Mouse (Mus musculus): ENCODE results near the gene Serpinb1a. TPM values are rescaled to one million over a fixed set of nuclear protein-coding genes. Genes with fewer than 3 reads are reported as not detected.

Gene Serpinb1a
- polyA plus RNA-seq, 1 experiment from 2014 or later = 670 TPM

DNA sequence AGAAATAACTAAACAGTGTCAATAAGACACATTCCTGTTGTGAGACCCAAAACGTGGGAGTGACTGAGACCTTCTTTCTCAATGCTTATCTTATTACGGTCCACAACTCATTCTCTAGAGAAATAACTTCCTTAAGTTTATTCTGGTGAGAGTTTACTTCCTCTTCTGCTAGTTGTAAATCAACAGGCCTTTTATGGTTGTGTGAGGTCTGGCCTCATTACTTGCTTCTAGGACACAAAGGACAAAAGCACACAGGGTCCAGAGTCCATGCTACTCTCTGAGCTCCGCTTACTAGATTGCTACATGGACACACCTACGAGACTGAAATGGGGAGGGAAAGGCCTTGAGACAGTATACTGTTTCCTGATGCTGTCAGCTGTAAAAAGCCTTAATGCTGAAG is 1.9 kb downstream of the Serpinb1a start:
- Histone ChIP-seq H3K4me3 (ENCODE audit: low read depth, low read length) (peak overlapping the region; percentile 44), H3K4me1 (replicated peaks; ENCODE audit: control insufficient read depth, insufficient read depth, low read length) (peaks cover 8% of the 10 kb centered on the region), H3K9ac (ENCODE audit: low read depth, low read length) (0 out of 2 replicates have a peak overlapping the region, but pooled peaks have one; percentile 53), H3K27ac (ENCODE audit: low read depth, low read length) (peak overlapping the region; percentile 95), H3K9me3 (ENCODE audit: control insufficient read depth) (no peaks in the 10 kb centered on the region), H3K27me3 (replicated peaks; ENCODE audit: control insufficient read depth, insufficient read depth, low read length) (no peaks in the 10 kb centered on the region), H3K36me3 (ENCODE audit: control insufficient read depth, insufficient read depth) (peaks cover 27% of the 10 kb centered on the region), H3K4me2 (replicated peaks; ENCODE audit: low read depth) (peak overlapping the region; percentile 68)
- no peak for TF ChIP-seq CTCF (IDR thresholded peaks at IDR 0.05; ENCODE audit: low read depth)
- WGBS = 6% methylated on average over 4 of the region's 4 CpGs
- peak; percentile 92 for ATAC-seq

DNA sequence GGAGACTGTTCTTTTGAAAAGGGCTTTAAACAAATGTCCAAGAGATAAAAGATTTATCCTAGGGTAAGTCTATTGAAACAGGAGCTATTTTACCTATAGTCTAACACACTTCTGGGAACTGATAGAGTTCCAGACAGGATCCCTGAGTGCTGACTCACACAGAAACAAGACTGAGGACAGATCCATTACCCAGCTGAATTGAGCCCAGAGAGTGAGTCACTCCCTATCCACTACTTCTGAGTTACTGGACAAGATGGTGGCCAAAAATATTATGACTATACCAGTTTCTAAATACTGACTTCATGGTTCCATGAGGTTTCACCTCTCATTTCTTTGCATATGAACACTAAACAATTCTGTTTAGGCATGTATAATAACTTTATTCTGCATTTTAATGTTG is 4.8 kb downstream of the Serpinb1a start:
- TF ChIP-seq CTCF (IDR thresholded peaks at IDR 0.05; ENCODE audit: low read depth) = no peak
- Histone ChIP-seq H3K9me3 (ENCODE audit: control insufficient read depth) (no peaks in the 10 kb centered on the region), H3K4me1 (replicated peaks; ENCODE audit: control insufficient read depth, insufficient read depth, low read length) (peaks cover 2% of the 10 kb centered on the region; the same call in 1 of the 2 replicates), H3K36me3 (ENCODE audit: control insufficient read depth, insufficient read depth) (peaks cover 40% of the 10 kb centered on the region), H3K27me3 (replicated peaks; ENCODE audit: control insufficient read depth, insufficient read depth, low read length) (no peaks in the 10 kb centered on the region), H3K4me2 (replicated peaks; ENCODE audit: low read depth) (no peak overlapping the region), H3K4me3 (ENCODE audit: low read depth, low read length) (no peak overlapping the region), H3K9ac (ENCODE audit: low read depth, low read length) (no peak overlapping the region), H3K27ac (ENCODE audit: low read depth, low read length) (no peak overlapping the region)
- ATAC-seq = no peak

DNA sequence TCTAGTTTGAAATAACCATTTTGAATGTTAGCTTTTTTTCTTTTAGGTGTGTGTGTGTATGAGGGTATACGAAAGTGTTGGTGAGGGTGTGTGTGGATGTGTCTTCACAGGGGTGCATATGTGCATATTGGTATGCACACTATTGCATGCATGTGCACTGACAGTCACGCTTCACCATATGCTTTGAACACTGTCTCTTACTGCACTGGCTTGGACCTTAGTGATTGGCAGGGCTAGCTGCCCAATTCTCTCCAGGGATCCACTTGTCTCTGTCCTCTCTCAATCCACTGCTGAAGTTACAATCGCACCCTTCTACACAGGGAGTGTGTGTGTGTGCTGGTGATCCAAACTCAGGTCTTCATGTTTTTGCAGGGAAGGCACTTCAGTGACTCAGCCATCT is 9.6 kb downstream of the Serpinb1a start:
- Histone ChIP-seq H3K4me1 (replicated peaks; ENCODE audit: control insufficient read depth, insufficient read depth, low read length) (no peaks in the 10 kb centered on the region), H3K9ac (ENCODE audit: low read depth, low read length) (no peak overlapping the region), H3K4me2 (replicated peaks; ENCODE audit: low read depth) (no peak overlapping the region), H3K9me3 (ENCODE audit: control insufficient read depth) (no peaks in the 10 kb centered on the region), H3K27me3 (replicated peaks; ENCODE audit: control insufficient read depth, insufficient read depth, low read length) (no peaks in the 10 kb centered on the region), H3K27ac (ENCODE audit: low read depth, low read length) (no peak overlapping the region), H3K36me3 (ENCODE audit: control insufficient read depth, insufficient read depth) (peaks cover 24% of the 10 kb centered on the region), H3K4me3 (ENCODE audit: low read depth, low read length) (no peak overlapping the region)
- ATAC-seq = peak; percentile 34; the same call in 1 of the 2 replicates
- whole genome bisulfite sequencing = 93% methylated on average over 3 of the region's 3 CpGs
- no peak for TF ChIP-seq CTCF (IDR thresholded peaks at IDR 0.05; ENCODE audit: low read depth)

DNA sequence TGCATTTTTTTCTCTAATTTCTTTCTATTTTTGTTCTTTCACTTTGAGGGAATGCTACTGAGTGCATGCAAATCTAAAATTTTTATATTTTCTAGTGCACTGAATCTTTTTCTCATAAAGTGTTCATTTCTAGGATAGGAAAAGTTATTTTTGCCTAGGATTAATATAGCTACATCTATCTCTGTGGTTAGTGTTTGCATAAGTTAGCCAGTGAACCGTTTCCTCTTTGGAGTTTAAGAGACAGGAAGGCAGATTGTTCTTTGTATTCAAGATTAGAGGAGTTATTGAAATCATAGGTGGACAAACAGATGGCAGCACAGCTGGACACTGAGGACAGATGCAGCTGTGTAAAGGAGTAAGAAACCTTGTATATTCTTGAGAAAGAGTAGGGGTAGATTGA is 11.7 kb downstream of the Serpinb1a start:
- Histone ChIP-seq H3K27me3 (replicated peaks; ENCODE audit: control insufficient read depth, insufficient read depth, low read length) (no peaks in the 10 kb centered on the region), H3K4me3 (ENCODE audit: low read depth, low read length) (no peak overlapping the region), H3K4me2 (replicated peaks; ENCODE audit: low read depth) (no peak overlapping the region), H3K9ac (ENCODE audit: low read depth, low read length) (no peak overlapping the region), H3K27ac (ENCODE audit: low read depth, low read length) (no peak overlapping the region), H3K36me3 (ENCODE audit: control insufficient read depth, insufficient read depth) (peaks cover 15% of the 10 kb centered on the region; the same call in 1 of the 2 replicates), H3K9me3 (ENCODE audit: control insufficient read depth) (no peaks in the 10 kb centered on the region), H3K4me1 (replicated peaks; ENCODE audit: control insufficient read depth, insufficient read depth, low read length) (no peaks in the 10 kb centered on the region)
- TF ChIP-seq CTCF (IDR thresholded peaks at IDR 0.05; ENCODE audit: low read depth) = no peak
- WGBS = 24% methylated on average over 1 of the region's 1 CpGs
- no peak for ATAC-seq

DNA sequence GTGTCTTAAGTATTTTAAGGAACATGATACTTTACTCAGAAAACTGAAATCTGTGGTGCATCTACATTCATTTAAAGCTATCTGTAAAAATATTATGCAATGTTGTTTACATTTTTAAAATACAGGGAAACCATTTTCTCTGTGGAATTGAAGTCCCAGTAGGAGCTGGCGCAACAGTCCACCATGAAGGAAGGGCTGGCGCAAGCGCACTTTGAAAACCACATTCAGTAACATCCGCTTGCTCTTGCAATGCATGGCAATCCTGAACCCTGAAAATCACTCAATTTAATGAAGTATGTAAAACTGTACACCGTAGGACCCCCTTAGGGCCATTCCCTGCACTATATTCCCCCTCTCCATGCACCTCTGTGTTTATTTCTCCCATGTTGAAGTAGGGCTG is 16.5 kb downstream of the Serpinb1a start:
- Histone ChIP-seq H3K4me3 (ENCODE audit: low read depth, low read length) (no peak overlapping the region), H3K27ac (ENCODE audit: low read depth, low read length) (no peak overlapping the region), H3K4me1 (replicated peaks; ENCODE audit: control insufficient read depth, insufficient read depth, low read length) (no peaks in the 10 kb centered on the region; the same call in 1 of the 2 replicates), H3K4me2 (replicated peaks; ENCODE audit: low read depth) (no peak overlapping the region), H3K27me3 (replicated peaks; ENCODE audit: control insufficient read depth, insufficient read depth, low read length) (no peaks in the 10 kb centered on the region), H3K36me3 (ENCODE audit: control insufficient read depth, insufficient read depth) (no peaks in the 10 kb centered on the region), H3K9ac (ENCODE audit: low read depth, low read length) (no peak overlapping the region), H3K9me3 (ENCODE audit: control insufficient read depth) (no peaks in the 10 kb centered on the region)
- WGBS = 91% methylated on average over 5 of the region's 5 CpGs
- no peak for TF ChIP-seq CTCF (IDR thresholded peaks at IDR 0.05; ENCODE audit: low read depth)
- no peak for ATAC-seq

DNA sequence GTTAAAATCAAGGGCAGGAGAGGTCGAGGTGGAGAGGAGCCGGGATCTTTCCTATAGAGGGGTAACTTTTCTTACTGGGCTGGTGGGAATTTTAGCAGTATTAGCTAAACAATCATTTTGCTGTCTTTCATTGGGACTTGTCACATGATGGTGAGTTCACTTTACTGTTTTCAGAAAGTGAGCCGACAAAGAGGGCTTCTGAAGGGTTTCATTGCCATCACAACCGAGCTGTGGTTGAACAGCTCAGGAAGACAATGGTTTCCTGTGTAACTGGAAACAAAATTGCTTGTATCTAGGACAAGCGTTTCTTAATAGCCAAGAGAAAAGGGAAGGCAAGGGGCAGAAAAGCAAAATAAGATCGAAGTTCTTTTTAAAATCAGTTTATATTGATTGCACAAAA is 17.7 kb downstream of the Serpinb1a start:
- 78% methylated on average over 6 of the region's 6 CpGs for WGBS
- Histone ChIP-seq H3K4me2 (replicated peaks; ENCODE audit: low read depth) (no peak overlapping the region), H3K9ac (ENCODE audit: low read depth, low read length) (no peak overlapping the region), H3K9me3 (ENCODE audit: control insufficient read depth) (no peaks in the 10 kb centered on the region), H3K4me1 (replicated peaks; ENCODE audit: control insufficient read depth, insufficient read depth, low read length) (no peaks in the 10 kb centered on the region; the same call in 1 of the 2 replicates), H3K36me3 (ENCODE audit: control insufficient read depth, insufficient read depth) (no peaks in the 10 kb centered on the region), H3K27ac (ENCODE audit: low read depth, low read length) (no peak overlapping the region), H3K4me3 (ENCODE audit: low read depth, low read length) (no peak overlapping the region), H3K27me3 (replicated peaks; ENCODE audit: control insufficient read depth, insufficient read depth, low read length) (no peaks in the 10 kb centered on the region)
- no peak for TF ChIP-seq CTCF (IDR thresholded peaks at IDR 0.05; ENCODE audit: low read depth)
- no peak for ATAC-seq

DNA sequence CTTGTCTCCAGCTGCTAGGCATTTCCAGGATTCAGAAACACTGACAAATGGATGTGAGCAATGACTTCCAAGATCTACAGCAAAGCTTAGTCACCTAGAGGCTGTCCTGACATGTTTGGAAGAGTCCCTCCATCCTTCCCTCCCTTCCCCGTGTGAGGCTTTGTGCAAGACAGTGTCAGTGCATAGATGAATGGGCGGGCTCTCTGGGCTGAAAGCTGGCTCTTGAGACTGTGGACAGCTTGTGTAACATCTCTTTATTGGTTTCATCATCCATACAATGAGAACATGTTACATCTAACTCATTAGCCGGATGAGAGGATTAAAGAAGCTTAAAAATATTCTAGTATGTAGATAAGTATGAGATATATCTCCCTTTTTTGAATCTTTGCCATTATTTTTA is 18.2 kb downstream of the Serpinb1a start:
- TF ChIP-seq CTCF (IDR thresholded peaks at IDR 0.05; ENCODE audit: low read depth) = no peak
- Histone ChIP-seq H3K36me3 (ENCODE audit: control insufficient read depth, insufficient read depth) (no peaks in the 10 kb centered on the region), H3K27me3 (replicated peaks; ENCODE audit: control insufficient read depth, insufficient read depth, low read length) (no peaks in the 10 kb centered on the region), H3K27ac (ENCODE audit: low read depth, low read length) (peak overlapping the region; percentile 7; the same call in 1 of the 2 replicates), H3K4me3 (ENCODE audit: low read depth, low read length) (no peak overlapping the region), H3K9ac (ENCODE audit: low read depth, low read length) (no peak overlapping the region), H3K4me1 (replicated peaks; ENCODE audit: control insufficient read depth, insufficient read depth, low read length) (no peaks in the 10 kb centered on the region; the same call in 1 of the 2 replicates), H3K4me2 (replicated peaks; ENCODE audit: low read depth) (no peak overlapping the region), H3K9me3 (ENCODE audit: control insufficient read depth) (no peaks in the 10 kb centered on the region)
- ATAC-seq = no peak
- 75% methylated on average over 3 of the region's 3 CpGs for WGBS

Measured in intestine, postnatal 0 days (tissue).